Mouse (Mus musculus): ENCODE measurements around the gene Ngdn. TPM values are rescaled to one million over a fixed set of nuclear protein-coding genes. Genes with fewer than 3 reads are reported as not detected.

Gene Ngdn
- total RNA-seq, 2 experiments from 2014 or later: 27.7 to 31.1 TPM

Small RNA genes within 50 kb of the gene (microRNA-seq; reads per million reads assigned to microRNA genes)
- 23.9 to 165 reads per million in 2 experiments for gene Mir208b

Other genes starting within 250 kb of the Ngdn start
- 1 to 10 TPM; 3.1 to 3.3 TPM for gene Slc7a8, start 233.5 kb upstream of the Ngdn start, total RNA-seq (2021)
- under 1 TPM; 0.36 to 0.57 TPM for gene Rnf212b, start 201.3 kb upstream of the Ngdn start, total RNA-seq (2021)
- gene Homez, start 144.5 kb upstream of the Ngdn start, total RNA-seq (2021): 1 to 10 TPM; 4.7 to 5.5 TPM
- 1 to 10 TPM; 3.3 to 3.4 TPM for gene Ppp1r3e, start 137.9 kb upstream of the Ngdn start, total RNA-seq (2021)
- 10 to 100 TPM; 42.4 to 44.1 TPM for gene Bcl2l2, start 132.1 kb upstream of the Ngdn start, total RNA-seq (2021)
- 1 to 10 TPM; 6.6 to 9.0 TPM for gene Gm20521, start 132.0 kb upstream of the Ngdn start, total RNA-seq (2021)
- 10 to 100 TPM; 39.1 to 46.9 TPM for gene Pabpn1, start 123.0 kb upstream of the Ngdn start, total RNA-seq (2021)
- gene Slc22a17, start 102.3 kb upstream of the Ngdn start, total RNA-seq (2021): 1 to 10 TPM; 1.9 to 2.5 TPM
- gene Efs, start 89.3 kb upstream of the Ngdn start, total RNA-seq (2021): 1 to 10 TPM; 1.7 to 2.0 TPM
- not detected for gene Il25, start 82.8 kb upstream of the Ngdn start, total RNA-seq (2021)
- under 1 TPM in 1 of 2 experiments, not detected in 1; 0.44 TPM for gene Cmtm5, start 79.2 kb upstream of the Ngdn start, total RNA-seq (2021)
- gene Myh6, start 48.5 kb upstream of the Ngdn start, total RNA-seq (2021): over 10,000 TPM; 21,244 to 21,975 TPM
- gene Gm17428, start 38.5 kb upstream of the Ngdn start, total RNA-seq (2021): not detected
- gene Myh7, start 20.8 kb upstream of the Ngdn start, total RNA-seq (2021): 1,000 to 10,000 TPM; 1,849 to 2,242 TPM
- gene Zfhx2, start 76.9 kb downstream of the Ngdn start, total RNA-seq (2021): 1 to 10 TPM; 4.5 to 5.0 TPM
- 10 to 100 TPM; 11.3 to 12.9 TPM for gene Thtpa, start 79.3 kb downstream of the Ngdn start, total RNA-seq (2021)
- gene Ap1g2, start 91.1 kb downstream of the Ngdn start, total RNA-seq (2021): 1 to 10 TPM; 3.3 to 8.3 TPM
- gene Jph4, start 101.5 kb downstream of the Ngdn start, total RNA-seq (2021): under 1 TPM in 1 of 2 experiments, not detected in 1; 0.08 TPM
- not detected for gene Dhrs2, start 206.6 kb downstream of the Ngdn start, total RNA-seq (2021)